Mouse (Mus musculus): ENCODE results near the gene Slc39a11. TPM values are rescaled to one million over a fixed set of nuclear protein-coding genes. Genes with fewer than 3 reads are reported as not detected.
A peak's percentile ranks its signal among the peaks of the same experiment; 100 is the strongest.

Gene Slc39a11
- total and polyA plus RNA-seq, 2 experiments from 2014 or later: 40.4 to 62.5 TPM

DNA sequence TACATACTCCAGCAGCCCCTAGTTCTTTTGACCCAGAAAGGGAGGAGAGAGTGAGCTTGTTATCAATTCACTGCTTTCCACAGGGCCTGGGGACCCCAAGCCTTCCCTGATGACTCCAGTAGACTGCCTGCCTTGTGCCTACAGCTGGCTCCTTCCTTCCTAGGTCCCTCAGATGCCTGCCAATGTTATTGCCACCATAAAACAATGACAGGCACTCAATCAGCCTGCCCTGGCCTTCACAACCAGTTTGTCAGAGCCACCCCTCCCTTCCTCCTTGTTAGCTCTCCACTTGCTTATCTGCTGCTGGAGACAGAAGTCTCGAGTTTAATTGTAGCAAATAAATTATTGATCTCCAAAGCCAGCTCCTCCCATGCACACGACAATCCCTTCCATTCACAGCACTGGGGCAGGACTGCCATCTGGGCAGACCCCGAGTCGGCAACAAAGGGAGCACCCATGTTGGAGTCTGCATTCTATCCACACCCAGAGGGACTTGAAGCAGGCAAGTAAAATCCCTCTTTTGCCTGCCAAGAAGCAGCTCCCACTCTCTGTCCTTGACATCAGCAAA, 426.0 kb downstream of the Slc39a11 start:
- ATAC-seq (ENCODE audit: low FRiP score) (no peak), DNase-seq (ENCODE audit: low spot score) (no peak)
- Histone ChIP-seq H3K4me2 (ENCODE audit: low read depth, low read length, poor library complexity, severe bottlenecking) (no peak overlapping the region), H3K4me3 (ENCODE audit: low read depth, low read length) (no peak overlapping the region), H3K9me3 (ENCODE audit: low read length) (no peaks in the 10 kb centered on the region), H3K9ac (replicated peaks; ENCODE audit: low read length, poor library complexity, severe bottlenecking) (no peak overlapping the region), H3K27me3 (ENCODE audit: insufficient read depth, low read length) (no peaks in the 10 kb centered on the region), H3K27ac (ENCODE audit: low read depth, low read length) (no peak overlapping the region), H3K4me1 (ENCODE audit: insufficient read depth, low read length) (no peaks in the 10 kb centered on the region), H3K36me3 (ENCODE audit: insufficient read depth, low read length) (no peaks in the 10 kb centered on the region)
- no peak for TF ChIP-seq CTCF (IDR thresholded peaks at IDR 0.05)
- WGBS: 48% methylated on average over 4 of the region's 4 CpGs

DNA sequence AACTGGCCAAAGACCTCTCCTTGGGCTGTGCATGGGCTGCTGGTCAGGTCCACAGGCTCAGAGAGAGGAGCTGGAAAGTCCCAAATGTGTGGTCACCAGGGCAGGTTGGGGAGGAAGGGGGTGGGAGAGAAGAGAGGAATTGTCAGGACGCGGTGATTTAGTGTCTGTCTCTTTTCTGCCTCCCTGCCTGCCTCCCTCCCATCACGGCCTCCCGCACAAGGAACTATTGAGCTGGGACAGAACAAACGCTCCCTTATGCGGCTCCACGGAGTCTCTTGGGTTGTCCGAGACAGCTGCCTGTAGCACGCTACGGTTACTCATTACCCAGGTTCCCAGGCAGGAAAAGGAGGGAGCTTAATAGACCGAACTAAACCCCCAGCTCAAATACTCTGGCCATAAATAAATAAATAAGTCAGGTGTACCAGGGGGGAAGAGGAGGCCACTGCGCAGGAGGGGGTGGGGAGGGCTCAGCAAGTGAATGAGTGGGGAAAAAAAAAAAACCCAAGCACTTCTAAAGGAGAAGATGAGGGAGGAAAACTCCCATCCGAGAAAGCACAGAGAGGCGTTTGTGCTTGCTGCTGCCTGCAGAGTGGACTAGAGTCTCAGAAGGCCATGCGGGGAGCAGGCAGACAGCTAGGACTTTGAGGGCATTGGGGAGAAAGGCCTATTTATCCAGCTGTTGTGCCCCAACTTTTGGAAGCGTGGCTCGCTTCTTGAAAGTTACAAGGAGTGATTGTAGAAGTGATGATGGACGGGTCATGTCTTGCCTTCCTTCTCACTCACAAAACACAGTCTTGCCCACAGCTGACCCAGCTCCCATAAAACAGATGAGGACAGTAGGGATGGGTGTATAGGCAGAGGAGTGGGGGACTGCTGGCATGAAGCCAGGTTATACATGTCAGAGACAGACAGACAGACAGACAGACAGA, 428.3 kb downstream of the Slc39a11 start:
- DNase-seq (ENCODE audit: low spot score): peak; percentile 77
- Histone ChIP-seq H3K36me3 (ENCODE audit: insufficient read depth, low read length) (no peaks in the 10 kb centered on the region), H3K27ac (ENCODE audit: low read depth, low read length) (no peak overlapping the region; the same call in 1 of the 2 replicates), H3K4me2 (ENCODE audit: low read depth, low read length, poor library complexity, severe bottlenecking) (peak overlapping the region; percentile 1; the same call in 1 of the 2 replicates), H3K4me1 (ENCODE audit: insufficient read depth, low read length) (no peaks in the 10 kb centered on the region), H3K4me3 (ENCODE audit: low read depth, low read length) (no peak overlapping the region), H3K9me3 (ENCODE audit: low read length) (no peaks in the 10 kb centered on the region), H3K9ac (replicated peaks; ENCODE audit: low read length, poor library complexity, severe bottlenecking) (no peak overlapping the region), H3K27me3 (ENCODE audit: insufficient read depth, low read length) (no peaks in the 10 kb centered on the region)
- ATAC-seq (ENCODE audit: low FRiP score): peak; percentile 41; the same call in 1 of the 2 replicates
- no peak for TF ChIP-seq CTCF (IDR thresholded peaks at IDR 0.05)
- 28% methylated on average over 18 of the region's 18 CpGs for WGBS

DNA sequence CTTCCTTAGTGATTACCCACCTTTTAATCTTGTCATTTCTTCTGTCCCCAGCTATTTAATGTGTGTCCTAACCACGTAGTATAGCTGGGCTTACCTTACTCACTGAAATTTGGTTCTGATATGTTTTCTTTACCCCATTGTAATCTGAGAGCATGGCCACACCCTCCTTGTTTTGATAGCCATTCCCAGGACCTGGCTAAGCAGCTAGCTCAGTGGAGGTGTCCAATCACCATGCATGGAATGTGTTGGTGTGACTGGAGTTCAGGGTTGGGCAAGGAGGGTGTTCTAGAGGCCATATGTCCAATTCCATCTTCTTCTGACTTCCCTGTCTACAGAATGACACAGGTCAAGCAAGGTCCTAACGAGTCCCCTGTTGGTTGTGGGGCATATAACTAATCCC, 429.2 kb downstream of the Slc39a11 start:
- no peaks in the 10 kb centered on the region for H3K9me3 ChIP-seq (ENCODE audit: low read length)
- no peak for DNase-seq (ENCODE audit: low spot score)
- no peaks in the 10 kb centered on the region for H3K36me3 ChIP-seq (ENCODE audit: insufficient read depth, low read length)
- ATAC-seq (ENCODE audit: low FRiP score): no peak
- no peak overlapping the region for H3K4me3 ChIP-seq (ENCODE audit: low read depth, low read length)
- H3K27me3 ChIP-seq (ENCODE audit: insufficient read depth, low read length): no peaks in the 10 kb centered on the region
- H3K27ac ChIP-seq (ENCODE audit: low read depth, low read length): no peak overlapping the region
- H3K4me1 ChIP-seq (ENCODE audit: insufficient read depth, low read length): no peaks in the 10 kb centered on the region
- H3K9ac ChIP-seq (replicated peaks; ENCODE audit: low read length, poor library complexity, severe bottlenecking): no peak overlapping the region
- H3K4me2 ChIP-seq (ENCODE audit: low read depth, low read length, poor library complexity, severe bottlenecking): no peak overlapping the region
- TF ChIP-seq CTCF (IDR thresholded peaks at IDR 0.05): no peak
- WGBS: 83% methylated on average over 2 of the region's 2 CpGs

- H3K27me3 ChIP-seq (ENCODE audit: insufficient read depth, low read length): no peaks in the 10 kb centered on the region; the same call in 1 of the 2 replicates
- no peak for DNase-seq (ENCODE audit: low spot score)
These were observed 435.1 kb downstream of the Slc39a11 start for GRCm38 (mm10) chr11:113214741-113215140.

DNA sequence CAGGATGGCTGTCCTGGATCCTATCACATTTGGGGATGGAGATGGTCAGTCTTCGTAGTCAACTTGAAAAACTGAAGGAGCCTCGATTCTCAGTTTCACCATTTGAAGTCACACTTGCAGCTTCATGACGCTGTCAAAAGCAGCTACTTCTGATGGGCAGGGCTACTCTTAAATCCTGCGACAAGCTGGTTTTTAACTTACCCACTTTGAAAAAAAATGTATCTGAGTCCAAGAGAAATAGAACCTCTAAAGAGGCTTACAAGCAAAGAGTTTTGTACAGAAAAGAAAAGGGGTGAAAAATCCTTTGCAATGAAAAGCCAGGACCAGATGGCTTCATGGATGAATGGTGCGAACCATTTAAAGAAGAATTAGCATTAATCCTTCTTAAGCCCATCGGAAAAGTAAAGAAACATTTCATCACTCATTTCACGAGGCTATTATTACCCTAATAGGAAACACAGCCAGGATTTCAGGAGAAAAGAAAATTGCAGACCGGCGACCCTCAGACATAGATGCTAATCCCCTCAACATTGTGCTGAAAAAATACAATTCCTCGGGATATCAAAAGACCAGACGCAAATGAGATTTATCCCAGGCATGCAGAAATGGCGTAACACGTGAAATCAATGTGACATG, 437.4 kb downstream of the Slc39a11 start:
- 17% methylated on average over 13 of the region's 13 CpGs for WGBS
- Histone ChIP-seq H3K27ac (ENCODE audit: low read depth, low read length) (no peak overlapping the region), H3K4me1 (ENCODE audit: insufficient read depth, low read length) (no peaks in the 10 kb centered on the region), H3K4me3 (ENCODE audit: low read depth, low read length) (no peak overlapping the region), H3K9ac (replicated peaks; ENCODE audit: low read length, poor library complexity, severe bottlenecking) (no peak overlapping the region), H3K27me3 (ENCODE audit: insufficient read depth, low read length) (no peaks in the 10 kb centered on the region; the same call in 1 of the 2 replicates), H3K9me3 (ENCODE audit: low read length) (no peaks in the 10 kb centered on the region), H3K36me3 (ENCODE audit: insufficient read depth, low read length) (no peaks in the 10 kb centered on the region), H3K4me2 (ENCODE audit: low read depth, low read length, poor library complexity, severe bottlenecking) (no peak overlapping the region)
- ATAC-seq (ENCODE audit: low FRiP score): no peak
- TF ChIP-seq CTCF (IDR thresholded peaks at IDR 0.05): no peak
- DNase-seq (ENCODE audit: low spot score): no peak

More at GRCm38 (mm10) chr11:113214741-113215140, 435.1 kb downstream of the Slc39a11 start:
- H3K9me3 ChIP-seq (ENCODE audit: low read length): no peaks in the 10 kb centered on the region
- no peak for TF ChIP-seq CTCF (IDR thresholded peaks at IDR 0.05)
- 91% methylated on average over 7 of the region's 7 CpGs for WGBS
- H3K4me2 ChIP-seq (ENCODE audit: low read depth, low read length, poor library complexity, severe bottlenecking): no peak overlapping the region
- no peak overlapping the region for H3K4me3 ChIP-seq (ENCODE audit: low read depth, low read length)
- H3K9ac ChIP-seq (replicated peaks; ENCODE audit: low read length, poor library complexity, severe bottlenecking): no peak overlapping the region
- H3K27ac ChIP-seq (ENCODE audit: low read depth, low read length): no peak overlapping the region
- no peak for ATAC-seq (ENCODE audit: low FRiP score)
- no peaks in the 10 kb centered on the region for H3K36me3 ChIP-seq (ENCODE audit: insufficient read depth, low read length)
- no peaks in the 10 kb centered on the region for H3K4me1 ChIP-seq (ENCODE audit: insufficient read depth, low read length)

Data from midbrain, postnatal 0 days (tissue).